Mouse (Mus musculus) erythroblast, embryonic 14.5 days (primary cell): ENCODE data around the gene Slc43a2. TPM values are rescaled to one million over a fixed set of nuclear protein-coding genes. Genes with fewer than 3 reads are reported as not detected.

Experiments
- H3K27me3 ChIP-seq: 2 replicates; pipeline ENCODE4 v1.6.1; 2012; ENCODE audit warnings: inconsistent platforms; ENCODE audit not compliant: control insufficient read depth
- H3K36me3 ChIP-seq: 2 replicates; pipeline ENCODE4 v1.6.1; 2012; ENCODE audit warnings: mild to moderate bottlenecking, inconsistent platforms; ENCODE audit not compliant: control insufficient read depth
- H3K4me1 ChIP-seq: 2 replicates; pipeline ENCODE4 v1.6.1; 2012; ENCODE audit warnings: inconsistent platforms; ENCODE audit not compliant: control insufficient read depth
- H3K4me3 ChIP-seq: replicated peaks from 2 replicates; pipeline ENCODE3; 2012; ENCODE audit warnings: moderate library complexity, mild to moderate bottlenecking, inconsistent platforms
- H3K9me3 ChIP-seq: 2 replicates; pipeline ENCODE4 v1.6.1; 2012; ENCODE audit warnings: low read length, inconsistent platforms, mixed read lengths; ENCODE audit not compliant: control insufficient read depth
- GATA1 ChIP-seq: IDR thresholded peaks from 2 replicates; pipeline ENCODE4 v1.6.1; 2012; ENCODE audit warnings: low read length, inconsistent platforms, mixed read lengths
- TAL1 ChIP-seq: IDR thresholded peaks from 3 replicates; pipeline ENCODE4 v1.6.1; 2012; ENCODE audit warnings: low read length, inconsistent platforms, mixed read lengths
- polyA plus RNA-seq: library from polyadenylated mRNA; stranded (reverse); fragments of >175 nt; gene quantifications from 2 replicates; pipeline ENCODE4 v1.2.3, GENCODE M21; 2012

The Slc43a2 gene
- polyA plus RNA-seq, 1 experiment: 0.29 TPM

DNA sequence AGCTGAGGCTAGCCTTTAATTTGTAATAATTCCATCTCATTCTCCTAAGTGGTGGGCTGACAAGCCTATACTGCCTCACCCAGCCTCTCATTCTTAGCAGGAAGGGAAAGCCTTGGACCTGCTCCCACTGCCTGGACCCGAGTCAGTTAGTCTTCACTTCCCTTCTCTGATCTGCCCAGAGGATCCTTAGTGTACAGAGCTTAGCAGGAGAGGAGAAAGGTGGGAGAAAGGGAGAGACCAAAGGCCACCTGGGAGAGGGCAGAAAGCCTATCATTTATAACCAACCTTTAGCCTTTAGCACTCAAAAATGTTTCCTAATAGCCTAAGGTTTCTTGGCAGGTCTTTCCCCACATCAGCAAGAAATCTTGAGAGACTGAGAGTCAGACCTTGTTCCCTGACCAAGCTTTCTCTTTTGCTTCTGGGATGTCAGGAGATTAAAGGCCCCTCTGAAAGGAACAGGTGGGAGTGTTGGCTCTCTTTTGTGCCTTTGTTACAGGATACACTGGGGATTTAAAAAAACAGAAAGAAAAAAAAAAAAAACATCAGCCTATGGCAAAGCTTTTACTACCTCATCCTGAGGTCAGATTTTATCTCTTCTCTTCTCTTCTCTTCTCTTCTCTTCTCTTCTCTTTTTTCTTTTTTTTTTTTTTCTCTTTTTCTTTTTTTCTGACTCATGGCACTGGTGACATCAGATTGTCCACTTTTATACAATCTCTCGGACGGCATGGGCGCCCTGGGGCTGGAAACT lies 3.0 kb downstream of the Slc43a2 start:
- Histone ChIP-seq H3K4me3 (no peak overlapping the region), H3K9me3 (no peaks in the 10 kb centered on the region), H3K36me3 (no peaks in the 10 kb centered on the region), H3K27me3 (peaks cover 20% of the 10 kb centered on the region), H3K4me1 (peaks cover 50% of the 10 kb centered on the region)
- no peak for TF ChIP-seq TAL1
- no peak for TF ChIP-seq GATA1

GRCm38 (mm10) chr11:75535106-75535795 lies 3.8 kb downstream of the Slc43a2 start:
- Histone ChIP-seq H3K9me3 (no peaks in the 10 kb centered on the region), H3K27me3 (peaks cover 20% of the 10 kb centered on the region), H3K4me1 (peaks cover 47% of the 10 kb centered on the region), H3K4me3 (no peak overlapping the region), H3K36me3 (no peaks in the 10 kb centered on the region)
- TF ChIP-seq TAL1: peak; percentile 15; the same call in 1 of the 3 replicates
- TF ChIP-seq GATA1: peak; percentile 49

DNA sequence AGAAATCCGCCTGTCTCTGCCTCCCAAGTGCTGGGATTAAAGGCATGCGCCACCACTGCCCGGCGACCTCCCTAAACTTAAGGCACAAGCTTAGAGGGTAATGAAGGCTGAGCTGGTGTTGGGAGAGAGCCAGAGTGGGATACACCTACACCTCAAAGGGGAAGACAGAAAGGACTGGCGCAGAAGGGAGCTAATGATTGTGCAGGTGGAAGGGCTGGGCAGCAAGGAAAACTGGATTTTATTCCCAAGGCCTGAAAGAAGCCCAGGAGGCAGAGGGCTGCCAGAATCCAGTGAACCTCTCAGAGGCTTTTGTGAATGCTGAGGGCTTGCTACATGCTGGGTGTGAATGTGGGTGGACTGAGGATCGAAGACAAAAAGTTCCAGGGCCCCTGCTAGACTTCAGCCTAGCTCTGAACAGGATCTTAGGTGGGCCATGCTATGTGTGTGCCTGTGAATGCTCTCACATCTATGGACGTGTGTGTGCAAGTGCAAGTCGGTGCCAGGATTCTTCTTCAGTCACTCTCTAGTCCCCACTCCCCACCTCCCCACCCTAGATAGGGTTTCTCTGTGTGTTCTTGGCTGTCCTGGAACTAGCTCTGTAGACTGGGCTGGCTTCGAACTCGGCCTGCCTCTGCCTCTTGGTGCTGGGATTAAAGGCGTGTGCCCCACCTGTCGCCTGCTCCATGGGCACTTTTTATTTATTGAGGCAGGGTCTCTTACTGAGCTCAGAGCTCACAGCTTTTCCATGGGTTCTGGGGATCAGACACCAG lies 4.9 kb downstream of the Slc43a2 start:
- no peaks in the 10 kb centered on the region for H3K36me3 ChIP-seq
- H3K4me1 ChIP-seq: peaks cover 48% of the 10 kb centered on the region
- H3K27me3 ChIP-seq: peaks cover 20% of the 10 kb centered on the region
- no peaks in the 10 kb centered on the region for H3K9me3 ChIP-seq
- no peak overlapping the region for H3K4me3 ChIP-seq
- no peak for TF ChIP-seq GATA1
- TF ChIP-seq TAL1: no peak

DNA sequence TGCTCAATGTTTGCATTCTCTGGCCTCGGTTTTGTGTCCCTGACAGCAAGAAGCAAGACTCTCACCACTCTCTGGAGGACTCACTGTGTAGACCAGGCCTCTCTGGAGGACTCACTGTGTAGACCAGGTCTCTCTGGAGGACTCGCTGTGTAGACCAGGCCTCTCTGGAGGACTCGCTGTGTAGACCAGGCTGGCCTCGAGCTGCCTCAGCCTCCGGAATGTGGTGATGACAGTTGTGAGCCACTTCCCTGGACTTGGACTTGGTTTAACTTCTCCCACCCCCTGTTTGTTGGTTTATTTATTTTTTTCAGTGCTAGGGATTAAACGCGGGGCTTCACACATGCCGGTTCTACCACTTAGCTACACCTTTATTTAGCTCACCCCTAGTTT lies 5.5 kb downstream of the Slc43a2 start:
- Histone ChIP-seq H3K4me3 (no peak overlapping the region), H3K27me3 (peaks cover 20% of the 10 kb centered on the region), H3K4me1 (peaks cover 45% of the 10 kb centered on the region), H3K9me3 (no peaks in the 10 kb centered on the region), H3K36me3 (no peaks in the 10 kb centered on the region)
- TF ChIP-seq GATA1 (no peak), TAL1 (no peak)

- H3K36me3 ChIP-seq: no peaks in the 10 kb centered on the region
- no peaks in the 10 kb centered on the region for H3K9me3 ChIP-seq
- H3K4me3 ChIP-seq: no peak overlapping the region
- H3K4me1 ChIP-seq: peaks cover 41% of the 10 kb centered on the region
- H3K27me3 ChIP-seq: peaks cover 14% of the 10 kb centered on the region
- no peak for TF ChIP-seq TAL1
- TF ChIP-seq GATA1: no peak
These were observed 6.1 kb downstream of the Slc43a2 start for GRCm38 (mm10) chr11:75537491-75538183.

DNA sequence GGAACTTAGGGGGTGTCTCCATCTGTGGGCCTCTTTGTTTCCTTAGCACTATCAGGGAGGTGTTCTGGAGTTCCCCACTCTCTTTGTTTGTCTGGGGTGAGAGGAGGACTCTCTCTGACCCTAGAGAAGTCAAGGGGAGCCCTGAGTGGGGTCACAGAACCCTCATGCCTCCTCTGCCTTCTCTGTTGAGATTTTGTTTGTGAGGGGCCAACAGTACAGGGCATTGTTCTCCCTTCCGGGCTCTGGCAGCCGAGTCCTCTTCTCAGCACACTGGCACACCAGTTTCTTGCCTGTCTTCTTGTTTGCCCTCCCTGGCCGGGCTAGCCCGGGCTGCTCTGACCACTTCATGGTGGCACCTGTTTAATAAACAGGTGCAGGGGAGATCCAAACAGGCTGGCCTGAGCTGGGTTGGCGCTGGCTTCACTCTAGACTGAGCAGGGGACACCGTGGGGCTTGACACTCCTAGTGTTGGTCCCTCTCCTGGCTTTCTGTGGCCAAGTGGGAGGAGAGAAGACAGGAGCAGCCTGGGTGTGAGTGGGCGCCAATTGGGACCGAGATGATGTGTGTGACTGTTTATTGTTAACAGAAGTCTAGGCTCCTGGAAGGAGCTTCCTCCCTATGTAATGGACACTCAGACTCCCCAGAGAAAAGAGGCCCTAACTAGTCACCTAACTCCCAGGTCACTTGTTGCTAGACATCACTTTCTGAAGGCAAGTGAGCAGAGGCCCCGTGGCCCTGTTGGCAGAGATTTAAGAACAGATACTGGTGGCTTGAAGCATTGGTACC lies 6.9 kb downstream of the Slc43a2 start:
- Histone ChIP-seq H3K9me3 (no peaks in the 10 kb centered on the region), H3K4me3 (no peak overlapping the region), H3K4me1 (peaks cover 33% of the 10 kb centered on the region), H3K36me3 (no peaks in the 10 kb centered on the region), H3K27me3 (peaks cover 6% of the 10 kb centered on the region)
- TF ChIP-seq GATA1 (no peak), TAL1 (no peak)

DNA sequence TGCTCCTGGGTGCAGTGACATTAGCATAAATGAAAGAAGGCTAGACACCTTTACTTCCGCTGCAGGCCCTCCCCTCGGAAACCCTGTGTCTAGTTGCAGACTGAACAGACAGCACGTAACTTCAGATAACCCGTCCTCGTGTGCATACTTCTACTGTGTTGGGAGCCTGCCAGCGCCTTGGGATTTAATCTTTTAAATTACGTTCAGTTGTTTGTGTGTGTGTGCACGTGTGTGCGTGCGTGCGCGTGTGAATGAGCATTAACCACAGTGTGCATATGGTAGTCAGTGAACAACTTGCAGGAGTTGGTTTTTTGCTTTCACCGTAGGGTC lies 7.4 kb downstream of the Slc43a2 start:
- peaks cover 4% of the 10 kb centered on the region for H3K27me3 ChIP-seq
- no peaks in the 10 kb centered on the region for H3K36me3 ChIP-seq
- peaks cover 33% of the 10 kb centered on the region for H3K4me1 ChIP-seq
- no peak overlapping the region for H3K4me3 ChIP-seq
- no peak for TF ChIP-seq GATA1
- no peak for TF ChIP-seq TAL1
- no peaks in the 10 kb centered on the region for H3K9me3 ChIP-seq

GRCm38 (mm10) chr11:75540209-75540608 lies 8.7 kb downstream of the Slc43a2 start:
- H3K9me3 ChIP-seq: no peaks in the 10 kb centered on the region
- H3K4me1 ChIP-seq: peaks cover 32% of the 10 kb centered on the region
- H3K4me3 ChIP-seq: no peak overlapping the region
- peaks cover 2% of the 10 kb centered on the region; the same call in 1 of the 2 replicates for H3K36me3 ChIP-seq
- TF ChIP-seq TAL1: no peak
- no peak for TF ChIP-seq GATA1
- no peaks in the 10 kb centered on the region for H3K27me3 ChIP-seq
